9 mouse cellular contexts compared by ENCODE assay signal in genomic region chr16:10272256-10272655, GRCm38 (mm10). TPM values are rescaled to one million over a fixed set of nuclear protein-coding genes. Genes with fewer than 3 reads are reported as not detected.
DNase-seq lines count a peak whose midpoint lies in the region; ATAC-seq and TF ChIP-seq lines count a peak whose summit lies in the region.
"Had no signal": no experiment of that assay in that cellular context is flagged by ENCODE, and none has a peak within 500 bp of the region (broad histone marks: within the 10 kb centered on the region; RNA-seq: fewer than 3 reads in every experiment).

No protein-coding gene starts in this region.

- no peaks in the 10 kb centered on the region for H3K79me2 ChIP-seq in liver, adult 2 months (ENCODE audit: control insufficient read depth, insufficient read depth, low read length)

- no peaks in the 10 kb centered on the region for H3K4me1 ChIP-seq in liver, adult 2 months (ENCODE audit: control insufficient read depth, insufficient read depth, low read length)
- no peaks in the 10 kb centered on the region for H3K4me1 ChIP-seq in liver, embryonic 12.5 days
- H3K4me1 ChIP-seq: neural tube, embryonic 13.5 days had no signal

- H3K27ac ChIP-seq in liver, adult 2 months (replicated peaks; ENCODE audit: insufficient read depth, low read depth, low read length): no peak overlapping the region
- H3K27ac ChIP-seq in liver, embryonic 12.5 days: no peak overlapping the region
- H3K27ac ChIP-seq: neural tube, embryonic 13.5 days had no signal

- H3K9me3 ChIP-seq in liver, embryonic 12.5 days (replicated peaks): no peaks in the 10 kb centered on the region

- TF ChIP-seq CTCF in liver, adult 2 months (IDR thresholded peaks at IDR 0.05; ENCODE audit: low read depth, low read length): peak; percentile 35; the same call in 1 of the 2 replicates

- DNase-seq in adrenal gland, adult 18-20 months (ENCODE audit: low spot score in 2 of 2): peak; percentile 33 to 36
- DNase-seq in adrenal gland, postnatal 4 days (ENCODE audit: low spot score in 2 of 2): no peak
- DNase-seq in liver, adult 2 months (ENCODE audit: extremely low read depth, low read depth, low spot score): peak; percentile 49
- peak; percentile 27 for DNase-seq in adrenal gland, adult 2 months
- DNase-seq in embryo, embryonic 9.5 days (ENCODE audit: extremely low spot score): peak; percentile 27
- peak; percentile 67 to 74 for DNase-seq in layer of hippocampus, postnatal 10 days (ENCODE audit: low spot score in 2 of 2)
- peak; percentile 45 for DNase-seq in retina, postnatal 7 days (ENCODE audit: low read depth, low spot score)

- TF ChIP-seq POLR2A in liver, adult 2 months (IDR thresholded peaks at IDR 0.05; ENCODE audit: extremely low read depth, insufficient read depth, low read length): no peak

- no peak overlapping the region for H3K4me2 ChIP-seq in liver, embryonic 12.5 days
- H3K4me2 ChIP-seq: neural tube, embryonic 13.5 days had no signal

- no peak overlapping the region for H3K4me3 ChIP-seq in liver, adult 2 months (ENCODE audit: insufficient read depth, low read depth, low read length)
- no peak overlapping the region for H3K4me3 ChIP-seq in liver, embryonic 12.5 days
- H3K4me3 ChIP-seq: neural tube, embryonic 13.5 days had no signal

- ATAC-seq in liver, embryonic 12.5 days: no peak

- H3K27me3 ChIP-seq in liver, adult 2 months (ENCODE audit: control insufficient read depth, insufficient read depth, low read length): no peaks in the 10 kb centered on the region
- no peaks in the 10 kb centered on the region for H3K27me3 ChIP-seq in liver, embryonic 12.5 days (replicated peaks)
- H3K27me3 ChIP-seq: neural tube, embryonic 13.5 days had no signal

- H3K9ac ChIP-seq in liver, adult 2 months (ENCODE audit: low read depth, low read length): no peak overlapping the region
- no peak overlapping the region for H3K9ac ChIP-seq in liver, embryonic 12.5 days
- H3K9ac ChIP-seq: neural tube, embryonic 13.5 days had no signal

- no peaks in the 10 kb centered on the region for H3K36me3 ChIP-seq in liver, adult 2 months (ENCODE audit: control insufficient read depth, insufficient read depth, low read length)
- H3K36me3 ChIP-seq in liver, embryonic 12.5 days: no peaks in the 10 kb centered on the region
- H3K36me3 ChIP-seq: neural tube, embryonic 13.5 days had no signal

- 13% methylated on average over 3 of the region's 3 CpGs for WGBS in liver, adult 2 months
- 11% methylated on average over 3 of the region's 3 CpGs for WGBS in liver, embryonic 12.5 days (ENCODE audit: insufficient replicate concordance)

RNA-seq across cellular contexts. Expression of gene Emp2, which starts 41.5 kb away (rescaled TPM):
- total RNA-seq in adrenal gland, adult 18-20 months (2021): 1 to 10 TPM; 5.5 to 8.4 TPM
- 10 to 100 TPM in 1 of 2 experiments, 1 to 10 TPM in 1; 9.7 to 12.5 TPM for total RNA-seq in adrenal gland, postnatal 4 days (2021)
- total RNA-seq in liver, adult 2 months (2014; rRNA removed): 5.7 and 10.7 TPM in 2 replicates
- 7.2 and 14.1 TPM in 2 replicates for polyA plus RNA-seq in liver, adult 2 months (2012; rRNA removed)
- polyA plus RNA-seq in liver, embryonic 12.5 days (2016; fragmentation: Nextera tagmentation; extraction: Ambion mirVana): 5.4 and 5.7 TPM in 2 replicates
- total RNA-seq in adrenal gland, adult 2 months (2021): 1 to 10 TPM; 6.0 to 8.5 TPM
- 5.9 and 7.5 TPM in 2 replicates for polyA plus RNA-seq in adrenal gland, adult 2 months (2012; rRNA removed)
- 10 to 100 TPM; 42.3 to 43.0 TPM for total RNA-seq in layer of hippocampus, postnatal 10 days (2021)

Comparison
In these comparisons a context has a peak if more than half of its experiments do, and no peak if none do; other contexts are left out.
1. DNase-seq: peak in adrenal gland, adult 18-20 months (2 of 2), liver, adult 2 months (single experiment), adrenal gland, adult 2 months (single experiment), embryo, embryonic 9.5 days (single experiment), layer of hippocampus, postnatal 10 days (2 of 2) and retina, postnatal 7 days (single experiment); none in adrenal gland, postnatal 4 days (0 of 2).